Mouse (Mus musculus): ENCODE data around the gene Mef2c. TPM values are rescaled to one million over a fixed set of nuclear protein-coding genes. Genes with fewer than 3 reads are reported as not detected.

Gene Mef2c
- polyA plus RNA-seq, 1 experiment from 2014 or later: 25.0 TPM

DNA sequence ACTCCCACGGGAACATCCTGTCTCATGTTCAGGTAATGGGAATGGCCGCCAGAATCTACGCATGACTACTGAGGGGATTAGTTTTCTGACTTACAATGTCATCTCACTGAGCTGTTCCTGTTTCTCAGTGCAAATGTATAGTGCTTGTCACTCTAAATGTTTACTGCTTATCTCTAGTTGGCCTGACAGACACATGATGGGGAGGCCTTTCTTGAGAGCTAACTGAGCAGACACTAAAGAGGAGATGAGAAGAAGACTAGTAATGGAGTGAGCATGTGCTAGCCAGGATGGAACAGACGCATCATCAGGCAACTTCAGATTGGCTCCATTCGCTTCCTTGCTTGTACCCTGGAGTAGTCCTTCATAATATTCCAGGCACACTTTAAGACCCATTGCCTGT is 43.0 kb downstream of the Mef2c start:
- 95% methylated on average over 5 of the region's 5 CpGs for WGBS
- Histone ChIP-seq H3K4me3 (replicated peaks; ENCODE audit: low read depth, low read length) (no peak overlapping the region), H3K9me3 (ENCODE audit: control insufficient read depth, low read length) (no peaks in the 10 kb centered on the region)

GRCm38 (mm10) chr13:83551259-83551658 is 47.4 kb downstream of the Mef2c start:
- no peak overlapping the region for H3K4me2 ChIP-seq (ENCODE audit: low read length)
- H3K27me3 ChIP-seq (ENCODE audit: control insufficient read depth, insufficient read depth, low read length): no peaks in the 10 kb centered on the region
- no peak overlapping the region for H3K9ac ChIP-seq (replicated peaks; ENCODE audit: low read length)
- no peak overlapping the region for H3K27ac ChIP-seq (replicated peaks; ENCODE audit: low read depth, low read length)
- H3K4me1 ChIP-seq (ENCODE audit: control insufficient read depth, insufficient read depth, low read length): no peaks in the 10 kb centered on the region
- no peaks in the 10 kb centered on the region for H3K9me3 ChIP-seq (ENCODE audit: control insufficient read depth, low read length)
- DNase-seq (no peak), ATAC-seq (ENCODE audit: low FRiP score, low TSS enrichment) (no peak)
- H3K36me3 ChIP-seq (ENCODE audit: control insufficient read depth, insufficient read depth, low read length): no peaks in the 10 kb centered on the region
- no peak overlapping the region for H3K4me3 ChIP-seq (replicated peaks; ENCODE audit: low read depth, low read length)

More for the DNA sequence above, 43.0 kb downstream of the Mef2c start:
- no peak overlapping the region for H3K9ac ChIP-seq (replicated peaks; ENCODE audit: low read length)
- H3K4me2 ChIP-seq (ENCODE audit: low read length): no peak overlapping the region
- no peaks in the 10 kb centered on the region for H3K4me1 ChIP-seq (ENCODE audit: control insufficient read depth, insufficient read depth, low read length)
- no peaks in the 10 kb centered on the region for H3K27me3 ChIP-seq (ENCODE audit: control insufficient read depth, insufficient read depth, low read length)
- no peak for DNase-seq
- no peaks in the 10 kb centered on the region for H3K36me3 ChIP-seq (ENCODE audit: control insufficient read depth, insufficient read depth, low read length)
- no peak for ATAC-seq (ENCODE audit: low FRiP score, low TSS enrichment)
- H3K27ac ChIP-seq (replicated peaks; ENCODE audit: low read depth, low read length): no peak overlapping the region

- Histone ChIP-seq H3K4me1 (ENCODE audit: control insufficient read depth, insufficient read depth, low read length) (no peaks in the 10 kb centered on the region), H3K36me3 (ENCODE audit: control insufficient read depth, insufficient read depth, low read length) (no peaks in the 10 kb centered on the region), H3K27me3 (ENCODE audit: control insufficient read depth, insufficient read depth, low read length) (no peaks in the 10 kb centered on the region), H3K4me3 (replicated peaks; ENCODE audit: low read depth, low read length) (no peak overlapping the region), H3K9me3 (ENCODE audit: control insufficient read depth, low read length) (no peaks in the 10 kb centered on the region), H3K4me2 (ENCODE audit: low read length) (no peak overlapping the region), H3K27ac (replicated peaks; ENCODE audit: low read depth, low read length) (no peak overlapping the region), H3K9ac (replicated peaks; ENCODE audit: low read length) (no peak overlapping the region)
- WGBS: 80% methylated on average over 1 of the region's 1 CpGs
- ATAC-seq (ENCODE audit: low FRiP score, low TSS enrichment): no peak
- no peak for DNase-seq
Observed at GRCm38 (mm10) chr13:83552051-83552450, 48.2 kb downstream of the Mef2c start.

- DNase-seq: no peak
- WGBS: 81% methylated on average over 2 of the region's 2 CpGs
- H3K4me1 ChIP-seq (ENCODE audit: control insufficient read depth, insufficient read depth, low read length): no peaks in the 10 kb centered on the region
Observed at GRCm38 (mm10) chr13:83563261-83563660, 59.4 kb downstream of the Mef2c start.

GRCm38 (mm10) chr13:83565732-83566131 is 61.9 kb downstream of the Mef2c start:
- Histone ChIP-seq H3K4me3 (replicated peaks; ENCODE audit: low read depth, low read length) (no peak overlapping the region), H3K27ac (replicated peaks; ENCODE audit: low read depth, low read length) (no peak overlapping the region), H3K27me3 (ENCODE audit: control insufficient read depth, insufficient read depth, low read length) (no peaks in the 10 kb centered on the region), H3K9me3 (ENCODE audit: control insufficient read depth, low read length) (no peaks in the 10 kb centered on the region), H3K9ac (replicated peaks; ENCODE audit: low read length) (no peak overlapping the region), H3K36me3 (ENCODE audit: control insufficient read depth, insufficient read depth, low read length) (no peaks in the 10 kb centered on the region), H3K4me2 (ENCODE audit: low read length) (no peak overlapping the region), H3K4me1 (ENCODE audit: control insufficient read depth, insufficient read depth, low read length) (no peaks in the 10 kb centered on the region)
- DNase-seq (no peak), ATAC-seq (ENCODE audit: low FRiP score, low TSS enrichment) (no peak)
- WGBS: 84% methylated on average over 3 of the region's 3 CpGs

More at GRCm38 (mm10) chr13:83563261-83563660, 59.4 kb downstream of the Mef2c start:
- Histone ChIP-seq H3K27ac (replicated peaks; ENCODE audit: low read depth, low read length) (no peak overlapping the region), H3K9ac (replicated peaks; ENCODE audit: low read length) (no peak overlapping the region), H3K4me3 (replicated peaks; ENCODE audit: low read depth, low read length) (no peak overlapping the region), H3K9me3 (ENCODE audit: control insufficient read depth, low read length) (no peaks in the 10 kb centered on the region), H3K4me2 (ENCODE audit: low read length) (no peak overlapping the region), H3K27me3 (ENCODE audit: control insufficient read depth, insufficient read depth, low read length) (no peaks in the 10 kb centered on the region), H3K36me3 (ENCODE audit: control insufficient read depth, insufficient read depth, low read length) (no peaks in the 10 kb centered on the region)
- ATAC-seq (ENCODE audit: low FRiP score, low TSS enrichment): no peak

DNA sequence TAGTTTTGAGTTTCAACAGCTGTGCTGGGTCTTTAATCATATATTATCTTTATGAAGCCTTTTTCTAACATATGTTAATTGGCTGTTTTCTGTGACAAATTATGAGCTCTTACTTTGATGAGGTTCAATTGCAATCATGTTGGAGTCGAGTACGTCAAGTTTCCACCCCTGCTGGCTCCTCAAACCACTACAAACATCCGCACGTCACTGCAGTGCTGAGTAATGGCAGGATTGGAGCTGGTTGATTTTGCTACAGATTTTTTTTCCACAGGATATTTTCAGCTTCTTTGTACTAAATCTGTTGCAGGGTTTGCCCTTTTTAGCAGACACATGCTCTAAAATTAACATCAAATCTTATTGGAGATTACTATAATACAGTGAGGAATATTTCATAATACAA is 62.3 kb downstream of the Mef2c start:
- WGBS: 76% methylated on average over 4 of the region's 4 CpGs
- H3K4me1 ChIP-seq (ENCODE audit: control insufficient read depth, insufficient read depth, low read length): no peaks in the 10 kb centered on the region
- no peak for ATAC-seq (ENCODE audit: low FRiP score, low TSS enrichment)
- no peaks in the 10 kb centered on the region for H3K36me3 ChIP-seq (ENCODE audit: control insufficient read depth, insufficient read depth, low read length)
- no peak overlapping the region for H3K9ac ChIP-seq (replicated peaks; ENCODE audit: low read length)
- H3K27me3 ChIP-seq (ENCODE audit: control insufficient read depth, insufficient read depth, low read length): no peaks in the 10 kb centered on the region
- DNase-seq: no peak
- H3K27ac ChIP-seq (replicated peaks; ENCODE audit: low read depth, low read length): no peak overlapping the region
- no peak overlapping the region for H3K4me2 ChIP-seq (ENCODE audit: low read length)
- no peak overlapping the region for H3K4me3 ChIP-seq (replicated peaks; ENCODE audit: low read depth, low read length)
- H3K9me3 ChIP-seq (ENCODE audit: control insufficient read depth, low read length): no peaks in the 10 kb centered on the region

- 55% methylated on average over 8 of the region's 8 CpGs for WGBS
- peak; percentile 34 for DNase-seq
Observed at GRCm38 (mm10) chr13:83566834-83567534, 63.1 kb downstream of the Mef2c start.

DNA sequence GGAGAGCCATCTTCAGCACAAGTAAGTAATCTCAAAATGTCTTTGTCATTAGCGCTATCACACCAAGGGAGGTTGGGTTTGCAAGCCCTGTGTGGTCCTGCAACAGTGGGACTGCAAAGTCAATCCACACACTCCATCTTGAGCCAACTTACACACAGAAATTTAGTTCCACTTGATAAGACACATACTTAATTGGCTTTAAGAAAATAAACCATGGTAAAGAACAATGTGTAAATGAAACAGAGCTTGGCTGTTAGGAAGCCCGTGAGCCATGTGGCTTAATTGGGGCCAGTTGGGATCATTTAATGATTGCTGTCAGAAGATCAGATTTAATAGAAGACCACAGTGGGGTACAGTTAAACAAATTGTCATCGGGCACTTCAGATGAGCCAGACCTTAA is 63.8 kb downstream of the Mef2c start:
- DNase-seq: no peak
- no peak overlapping the region for H3K4me3 ChIP-seq (replicated peaks; ENCODE audit: low read depth, low read length)
- H3K36me3 ChIP-seq (ENCODE audit: control insufficient read depth, insufficient read depth, low read length): no peaks in the 10 kb centered on the region
- no peaks in the 10 kb centered on the region for H3K27me3 ChIP-seq (ENCODE audit: control insufficient read depth, insufficient read depth, low read length)
- WGBS: 63% methylated on average over 3 of the region's 3 CpGs
- no peak overlapping the region for H3K9ac ChIP-seq (replicated peaks; ENCODE audit: low read length)
- no peaks in the 10 kb centered on the region for H3K4me1 ChIP-seq (ENCODE audit: control insufficient read depth, insufficient read depth, low read length)
- ATAC-seq (ENCODE audit: low FRiP score, low TSS enrichment): no peak
- H3K4me2 ChIP-seq (ENCODE audit: low read length): no peak overlapping the region
- H3K9me3 ChIP-seq (ENCODE audit: control insufficient read depth, low read length): no peaks in the 10 kb centered on the region
- no peak overlapping the region for H3K27ac ChIP-seq (replicated peaks; ENCODE audit: low read depth, low read length)

More at GRCm38 (mm10) chr13:83566834-83567534, 63.1 kb downstream of the Mef2c start:
- peak; percentile 73; the same call in 1 of the 2 replicates for ATAC-seq (ENCODE audit: low FRiP score, low TSS enrichment)
- H3K4me2 ChIP-seq (ENCODE audit: low read length): no peak overlapping the region
- no peak overlapping the region for H3K4me3 ChIP-seq (replicated peaks; ENCODE audit: low read depth, low read length)
- H3K27me3 ChIP-seq (ENCODE audit: control insufficient read depth, insufficient read depth, low read length): no peaks in the 10 kb centered on the region
- H3K9ac ChIP-seq (replicated peaks; ENCODE audit: low read length): no peak overlapping the region
- H3K27ac ChIP-seq (replicated peaks; ENCODE audit: low read depth, low read length): no peak overlapping the region
- no peaks in the 10 kb centered on the region for H3K4me1 ChIP-seq (ENCODE audit: control insufficient read depth, insufficient read depth, low read length)
- no peaks in the 10 kb centered on the region for H3K36me3 ChIP-seq (ENCODE audit: control insufficient read depth, insufficient read depth, low read length)
- no peaks in the 10 kb centered on the region for H3K9me3 ChIP-seq (ENCODE audit: control insufficient read depth, low read length)

- H3K36me3 ChIP-seq (ENCODE audit: control insufficient read depth, insufficient read depth, low read length): no peaks in the 10 kb centered on the region
- ATAC-seq (ENCODE audit: low FRiP score, low TSS enrichment) (no peak), DNase-seq (peak; percentile 30)
- no peak overlapping the region for H3K9ac ChIP-seq (replicated peaks; ENCODE audit: low read length)
- WGBS: 83% methylated on average over 11 of the region's 11 CpGs
- H3K4me2 ChIP-seq (ENCODE audit: low read length): no peak overlapping the region
- peak overlapping the region; percentile 32; the same call in 1 of the 2 replicates for H3K27ac ChIP-seq (replicated peaks; ENCODE audit: low read depth, low read length)
- H3K4me3 ChIP-seq (replicated peaks; ENCODE audit: low read depth, low read length): no peak overlapping the region
- no peaks in the 10 kb centered on the region for H3K4me1 ChIP-seq (ENCODE audit: control insufficient read depth, insufficient read depth, low read length)
- no peaks in the 10 kb centered on the region for H3K9me3 ChIP-seq (ENCODE audit: control insufficient read depth, low read length)
- H3K27me3 ChIP-seq (ENCODE audit: control insufficient read depth, insufficient read depth, low read length): no peaks in the 10 kb centered on the region
Observed at GRCm38 (mm10) chr13:83568759-83569256, 65.0 kb downstream of the Mef2c start.
